Mouse (Mus musculus): ENCODE results near the gene Gm29049. TPM values are rescaled to one million over a fixed set of nuclear protein-coding genes. Genes with fewer than 3 reads are reported as not detected.
"Not testable (repeated sequence)": the region's sequence is repeated elsewhere in the genome, so short reads cannot be mapped to it uniquely, and the experiment has no call there.

The Gm29049 gene
- not detected for total RNA-seq (2022)

DNA sequence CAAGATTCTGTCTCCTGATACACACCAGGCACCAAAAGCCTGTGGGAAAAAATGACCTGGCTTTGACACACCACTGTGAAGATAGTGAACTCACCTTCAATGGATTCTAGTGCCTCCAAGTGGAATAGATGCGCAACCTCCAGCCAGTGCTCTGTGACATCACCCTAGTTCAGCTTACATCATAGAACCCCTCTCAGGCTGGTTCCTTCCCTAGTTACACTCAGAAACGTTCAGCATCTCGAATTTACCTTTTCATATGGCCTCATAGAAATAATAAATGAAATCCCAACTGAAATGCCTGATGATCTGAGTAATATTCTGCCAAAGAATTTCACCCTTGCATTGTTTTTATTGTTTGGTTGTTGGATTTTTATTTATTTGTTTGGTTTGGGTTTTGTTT, at the start of gene Gm29049:
TSS of gene Gm29049 (minus strand) at position 101 of the 400 bp plus-strand sequence.
- DNase-seq (ENCODE audit: low spot score in 2 of 2): not testable (repeated sequence)

Other genes starting within 250 kb of the Gm29049 start
- not detected for gene Gm20825, start 74.3 kb upstream of the Gm29049 start, total RNA-seq (2022)

Measured in layer of hippocampus, adult 8-10 months (tissue).